Mouse (Mus musculus): Measurements from ENCODE around the gene Otud7b. TPM values are rescaled to one million over a fixed set of nuclear protein-coding genes. Genes with fewer than 3 reads are reported as not detected.
A peak's percentile ranks its signal among the peaks of the same experiment; 100 is the strongest.

The Otud7b gene
- polyA plus RNA-seq, 1 experiment from 2014 or later, result 6.1 TPM

GRCm38 (mm10) chr3:96135011-96135410 is 30.7 kb downstream of the Otud7b start:
- no peak overlapping the region for H3K27ac ChIP-seq (replicated peaks; ENCODE audit: low read depth, low read length)
- WGBS, result 86% methylated on average over 3 of the region's 3 CpGs
- no peaks in the 10 kb centered on the region for H3K9me3 ChIP-seq (ENCODE audit: control insufficient read depth, low read length)
- H3K9ac ChIP-seq (replicated peaks; ENCODE audit: low read length), result no peak overlapping the region
- H3K27me3 ChIP-seq (ENCODE audit: control insufficient read depth, insufficient read depth, low read length), result no peaks in the 10 kb centered on the region
- no peaks in the 10 kb centered on the region for H3K4me1 ChIP-seq (ENCODE audit: control insufficient read depth, insufficient read depth, low read length)
- DNase-seq (no peak), ATAC-seq (ENCODE audit: low FRiP score, low TSS enrichment) (no peak)
- H3K36me3 ChIP-seq (ENCODE audit: control insufficient read depth, insufficient read depth, low read length), result 0 out of 2 replicates have a peak, but pooled peaks cover 7% of the 10 kb centered on the region
- H3K4me3 ChIP-seq (replicated peaks; ENCODE audit: low read depth, low read length), result no peak overlapping the region
- H3K4me2 ChIP-seq (ENCODE audit: low read length), result no peak overlapping the region

GRCm38 (mm10) chr3:96147950-96148349 is 43.6 kb downstream of the Otud7b start:
- 17% methylated on average over 5 of the region's 5 CpGs for WGBS
- Histone ChIP-seq H3K4me3 (replicated peaks; ENCODE audit: low read depth, low read length) (no peak overlapping the region), H3K4me2 (ENCODE audit: low read length) (no peak overlapping the region), H3K36me3 (ENCODE audit: control insufficient read depth, insufficient read depth, low read length) (peaks cover 36% of the 10 kb centered on the region), H3K27ac (replicated peaks; ENCODE audit: low read depth, low read length) (no peak overlapping the region), H3K27me3 (ENCODE audit: control insufficient read depth, insufficient read depth, low read length) (no peaks in the 10 kb centered on the region), H3K9me3 (ENCODE audit: control insufficient read depth, low read length) (no peaks in the 10 kb centered on the region), H3K9ac (replicated peaks; ENCODE audit: low read length) (no peak overlapping the region), H3K4me1 (ENCODE audit: control insufficient read depth, insufficient read depth, low read length) (no peaks in the 10 kb centered on the region)
- no peak for ATAC-seq (ENCODE audit: low FRiP score, low TSS enrichment)
- DNase-seq, result peak; percentile 87

GRCm38 (mm10) chr3:96151836-96152235 is 47.5 kb downstream of the Otud7b start:
- WGBS, result 91% methylated on average over 7 of the region's 7 CpGs
- no peak overlapping the region for H3K4me3 ChIP-seq (replicated peaks; ENCODE audit: low read depth, low read length)
- peaks cover 50% of the 10 kb centered on the region for H3K36me3 ChIP-seq (ENCODE audit: control insufficient read depth, insufficient read depth, low read length)

GRCm38 (mm10) chr3:96152611-96153010 is 48.3 kb downstream of the Otud7b start:
- H3K36me3 ChIP-seq (ENCODE audit: control insufficient read depth, insufficient read depth, low read length), result peaks cover 50% of the 10 kb centered on the region
- DNase-seq (no peak), ATAC-seq (ENCODE audit: low FRiP score, low TSS enrichment) (no peak)
- H3K4me1 ChIP-seq (ENCODE audit: control insufficient read depth, insufficient read depth, low read length), result no peaks in the 10 kb centered on the region
- no peak overlapping the region for H3K4me3 ChIP-seq (replicated peaks; ENCODE audit: low read depth, low read length)
- no peak overlapping the region for H3K27ac ChIP-seq (replicated peaks; ENCODE audit: low read depth, low read length)
- H3K9ac ChIP-seq (replicated peaks; ENCODE audit: low read length), result no peak overlapping the region
- 97% methylated on average over 5 of the region's 5 CpGs for WGBS
- no peaks in the 10 kb centered on the region for H3K9me3 ChIP-seq (ENCODE audit: control insufficient read depth, low read length)
- H3K27me3 ChIP-seq (ENCODE audit: control insufficient read depth, insufficient read depth, low read length), result no peaks in the 10 kb centered on the region
- H3K4me2 ChIP-seq (ENCODE audit: low read length), result no peak overlapping the region

More at GRCm38 (mm10) chr3:96151836-96152235, 47.5 kb downstream of the Otud7b start:
- Histone ChIP-seq H3K4me2 (ENCODE audit: low read length) (no peak overlapping the region), H3K27ac (replicated peaks; ENCODE audit: low read depth, low read length) (no peak overlapping the region), H3K9me3 (ENCODE audit: control insufficient read depth, low read length) (no peaks in the 10 kb centered on the region), H3K4me1 (ENCODE audit: control insufficient read depth, insufficient read depth, low read length) (no peaks in the 10 kb centered on the region), H3K9ac (replicated peaks; ENCODE audit: low read length) (no peak overlapping the region), H3K27me3 (ENCODE audit: control insufficient read depth, insufficient read depth, low read length) (no peaks in the 10 kb centered on the region)
- ATAC-seq (ENCODE audit: low FRiP score, low TSS enrichment), result no peak
- DNase-seq, result no peak

- Histone ChIP-seq H3K9ac (replicated peaks; ENCODE audit: low read length) (no peak overlapping the region), H3K27ac (replicated peaks; ENCODE audit: low read depth, low read length) (no peak overlapping the region), H3K4me2 (ENCODE audit: low read length) (no peak overlapping the region), H3K9me3 (ENCODE audit: control insufficient read depth, low read length) (no peaks in the 10 kb centered on the region), H3K27me3 (ENCODE audit: control insufficient read depth, insufficient read depth, low read length) (no peaks in the 10 kb centered on the region), H3K4me1 (ENCODE audit: control insufficient read depth, insufficient read depth, low read length) (peaks cover 3% of the 10 kb centered on the region; the same call in 1 of the 2 replicates), H3K36me3 (ENCODE audit: control insufficient read depth, insufficient read depth, low read length) (peaks cover 50% of the 10 kb centered on the region), H3K4me3 (replicated peaks; ENCODE audit: low read depth, low read length) (no peak overlapping the region)
- WGBS, result 87% methylated on average over 8 of the region's 8 CpGs
- no peak for DNase-seq
- ATAC-seq (ENCODE audit: low FRiP score, low TSS enrichment), result no peak
Measured at GRCm38 (mm10) chr3:96155501-96155900, 51.2 kb downstream of the Otud7b start.

GRCm38 (mm10) chr3:96159820-96160219 is 55.5 kb downstream of the Otud7b start:
- ATAC-seq (ENCODE audit: low FRiP score, low TSS enrichment) (no peak), DNase-seq (no peak)
- no peak overlapping the region for H3K27ac ChIP-seq (replicated peaks; ENCODE audit: low read depth, low read length)
- WGBS, result 85% methylated on average over 4 of the region's 4 CpGs
- no peak overlapping the region for H3K4me3 ChIP-seq (replicated peaks; ENCODE audit: low read depth, low read length)
- H3K4me2 ChIP-seq (ENCODE audit: low read length), result no peak overlapping the region
- H3K36me3 ChIP-seq (ENCODE audit: control insufficient read depth, insufficient read depth, low read length), result peaks cover 12% of the 10 kb centered on the region
- peaks cover 10% of the 10 kb centered on the region for H3K4me1 ChIP-seq (ENCODE audit: control insufficient read depth, insufficient read depth, low read length)
- no peaks in the 10 kb centered on the region for H3K9me3 ChIP-seq (ENCODE audit: control insufficient read depth, low read length)
- no peaks in the 10 kb centered on the region for H3K27me3 ChIP-seq (ENCODE audit: control insufficient read depth, insufficient read depth, low read length)
- no peak overlapping the region for H3K9ac ChIP-seq (replicated peaks; ENCODE audit: low read length)

GRCm38 (mm10) chr3:96160222-96160802 is 56.0 kb downstream of the Otud7b start:
- WGBS, result 57% methylated on average over 4 of the region's 4 CpGs
- Histone ChIP-seq H3K9me3 (ENCODE audit: control insufficient read depth, low read length) (no peaks in the 10 kb centered on the region), H3K4me1 (ENCODE audit: control insufficient read depth, insufficient read depth, low read length) (peaks cover 10% of the 10 kb centered on the region), H3K36me3 (ENCODE audit: control insufficient read depth, insufficient read depth, low read length) (peaks cover 7% of the 10 kb centered on the region), H3K9ac (replicated peaks; ENCODE audit: low read length) (no peak overlapping the region; the same call in 1 of the 2 replicates), H3K4me3 (replicated peaks; ENCODE audit: low read depth, low read length) (no peak overlapping the region; the same call in 1 of the 2 replicates), H3K27ac (replicated peaks; ENCODE audit: low read depth, low read length) (no peak overlapping the region), H3K4me2 (ENCODE audit: low read length) (peak overlapping the region; percentile 78), H3K27me3 (ENCODE audit: control insufficient read depth, insufficient read depth, low read length) (no peaks in the 10 kb centered on the region)
- ATAC-seq (ENCODE audit: low FRiP score, low TSS enrichment), result no peak
- DNase-seq, result no peak

GRCm38 (mm10) chr3:96160803-96161516 is 56.6 kb downstream of the Otud7b start:
- Histone ChIP-seq H3K4me3 (replicated peaks; ENCODE audit: low read depth, low read length) (peak overlapping the region; percentile 32), H3K9ac (replicated peaks; ENCODE audit: low read length) (peak overlapping the region; percentile 50), H3K27me3 (ENCODE audit: control insufficient read depth, insufficient read depth, low read length) (no peaks in the 10 kb centered on the region), H3K9me3 (ENCODE audit: control insufficient read depth, low read length) (no peaks in the 10 kb centered on the region), H3K4me2 (ENCODE audit: low read length) (peak overlapping the region; percentile 78), H3K27ac (replicated peaks; ENCODE audit: low read depth, low read length) (peak overlapping the region; percentile 53; the same call in 1 of the 2 replicates), H3K4me1 (ENCODE audit: control insufficient read depth, insufficient read depth, low read length) (peaks cover 10% of the 10 kb centered on the region), H3K36me3 (ENCODE audit: control insufficient read depth, insufficient read depth, low read length) (peaks cover under 1% of the 10 kb centered on the region)
- ATAC-seq (ENCODE audit: low FRiP score, low TSS enrichment) (peak; percentile 77), DNase-seq (peak; percentile 79)
- WGBS, result 2% methylated on average over 12 of the region's 12 CpGs
